Mouse (Mus musculus) neutrophil, adult 5-6 weeks (primary cell): Measurements from ENCODE around the gene Garnl3. TPM values are rescaled to one million over a fixed set of nuclear protein-coding genes. Genes with fewer than 3 reads are reported as not detected.

Experiments
- ATAC-seq: fragments of 151-379, 151-347 bp; 2 replicates; pipeline ENCODE4 v1.8.0; 2017; ENCODE audit warnings: mild to moderate bottlenecking, moderate TSS enrichment; ENCODE audit not compliant: insufficient number of reproducible peaks, poor library complexity, low FRiP score, severe bottlenecking; ENCODE audit errors: extremely low read depth
- total RNA-seq: library from RNA; stranded (forward); fragments of 200-1000 nt; gene quantifications from 2 replicates; pipeline ENCODE4 v1.2.3, GENCODE M21; 2017

Garnl3 gene
- total RNA-seq = 0.25 and 2.2 TPM in 2 replicates

- ATAC-seq = no peak; the same call in 1 of the 2 replicates
Observed at GRCm38 (mm10) chr2:33131500-33132092, at the start of gene Garnl3. Garnl3 (minus strand) TSS chr2:33131654.

GRCm38 (mm10) chr2:33179930-33180630, 48.6 kb upstream of the Garnl3 start:
- no peak for ATAC-seq

- ATAC-seq = no peak
Observed at GRCm38 (mm10) chr2:33179171-33179929, 47.9 kb upstream of the Garnl3 start.

GRCm38 (mm10) chr2:33178243-33178932, 46.9 kb upstream of the Garnl3 start:
- ATAC-seq = no peak

GRCm38 (mm10) chr2:33177443-33178242, 46.2 kb upstream of the Garnl3 start:
- ATAC-seq = no peak

GRCm38 (mm10) chr2:33176921-33177320, 45.5 kb upstream of the Garnl3 start:
- no peak for ATAC-seq

- no peak for ATAC-seq
Observed at GRCm38 (mm10) chr2:33176516-33176915, 45.1 kb upstream of the Garnl3 start.

GRCm38 (mm10) chr2:33173686-33174085, 42.2 kb upstream of the Garnl3 start:
- no peak for ATAC-seq

- no peak for ATAC-seq
Observed at GRCm38 (mm10) chr2:33173126-33173525, 41.7 kb upstream of the Garnl3 start.

- ATAC-seq = no peak
Observed at GRCm38 (mm10) chr2:33170777-33171565, 39.5 kb upstream of the Garnl3 start.

GRCm38 (mm10) chr2:33169445-33169844, 38.0 kb upstream of the Garnl3 start:
- no peak for ATAC-seq

GRCm38 (mm10) chr2:33167060-33167459, 35.6 kb upstream of the Garnl3 start:
- ATAC-seq = no peak

GRCm38 (mm10) chr2:33165710-33166374, 34.4 kb upstream of the Garnl3 start:
- no peak for ATAC-seq

- no peak for ATAC-seq
Observed at GRCm38 (mm10) chr2:33165229-33165628, 33.8 kb upstream of the Garnl3 start.

- ATAC-seq = no peak
Observed at GRCm38 (mm10) chr2:33164646-33165045, 33.2 kb upstream of the Garnl3 start.

- ATAC-seq = no peak
Observed at GRCm38 (mm10) chr2:33162126-33162525, 30.7 kb upstream of the Garnl3 start.

GRCm38 (mm10) chr2:33160326-33160973, 29.0 kb upstream of the Garnl3 start:
- ATAC-seq = no peak
